Mouse (Mus musculus) C2C12 (cell line): ENCODE data around the gene Gorasp1. TPM values are rescaled to one million over a fixed set of nuclear protein-coding genes. Genes with fewer than 3 reads are reported as not detected.

Experiments used
- H3K27me3 ChIP-seq: one replicate; pipeline ENCODE4 v1.6.1; 2011; ENCODE audit not compliant: control insufficient read depth, insufficient read depth, insufficient read length
- H3K36me3 ChIP-seq: one replicate; pipeline ENCODE4 v1.6.1; 2011; ENCODE audit not compliant: control insufficient read depth, insufficient read depth
- H3K4me3 ChIP-seq: one replicate; pipeline ENCODE4 v1.5.1; 2011; ENCODE audit warnings: mild to moderate bottlenecking, control low read depth; ENCODE audit not compliant: poor library complexity, insufficient read depth, severe bottlenecking
- H3K79me2 ChIP-seq: one replicate; pipeline ENCODE4 v1.6.1; 2011; ENCODE audit not compliant: control insufficient read depth, insufficient read depth
- H3K79me3 ChIP-seq: one replicate; pipeline ENCODE4 v1.6.1; 2011; ENCODE audit warnings: low read depth, control low read depth
- H3ac ChIP-seq: one replicate; pipeline ENCODE3; 2011; ENCODE audit warnings: low read depth; ENCODE audit not compliant: control insufficient read depth, insufficient read length
- CEBPB ChIP-seq: IDR thresholded peaks from one replicate; pipeline ENCODE4 v1.6.1; 2011; ENCODE audit warnings: low read depth, mild to moderate bottlenecking, control low read depth, moderate library complexity
- CTCF ChIP-seq: IDR thresholded peaks from one replicate; pipeline ENCODE4 v1.5.1; 2011; ENCODE audit not compliant: control insufficient read depth, insufficient read depth, insufficient read length
- FOSL1 ChIP-seq: IDR thresholded peaks from one replicate; pipeline ENCODE4 v1.8.0; 2011; ENCODE audit warnings: mild to moderate bottlenecking, low read length; ENCODE audit not compliant: poor library complexity, insufficient read depth, severe bottlenecking
- MAX ChIP-seq: IDR thresholded peaks from one replicate; pipeline ENCODE4 v1.6.1; 2011; ENCODE audit warnings: mild to moderate bottlenecking, control low read depth
- MYOD1 ChIP-seq: IDR thresholded peaks from one replicate; pipeline ENCODE4 v1.6.1; 2011; ENCODE audit warnings: low read depth; ENCODE audit not compliant: control insufficient read depth, insufficient read length
- MYOG ChIP-seq: IDR thresholded peaks from one replicate; pipeline ENCODE4 v1.6.1; 2011; ENCODE audit not compliant: control insufficient read depth, insufficient read length; ENCODE audit errors: extremely low read depth
- USF1 ChIP-seq: IDR thresholded peaks from one replicate; pipeline ENCODE4 v1.6.1; 2011; ENCODE audit warnings: low read depth, mild to moderate bottlenecking, control low read depth, moderate library complexity
- polyA plus RNA-seq: library from polyadenylated mRNA; unstranded; fragments of >200 nt; fragmentation: generic; extraction: Trizol; gene quantifications from one replicate; pipeline ENCODE4 v1.2.1, GENCODE M21; 2012; ENCODE audit warnings: missing spikeins

The Gorasp1 gene
- polyA plus RNA-seq, 1 experiment = 11.0 TPM

DNA sequence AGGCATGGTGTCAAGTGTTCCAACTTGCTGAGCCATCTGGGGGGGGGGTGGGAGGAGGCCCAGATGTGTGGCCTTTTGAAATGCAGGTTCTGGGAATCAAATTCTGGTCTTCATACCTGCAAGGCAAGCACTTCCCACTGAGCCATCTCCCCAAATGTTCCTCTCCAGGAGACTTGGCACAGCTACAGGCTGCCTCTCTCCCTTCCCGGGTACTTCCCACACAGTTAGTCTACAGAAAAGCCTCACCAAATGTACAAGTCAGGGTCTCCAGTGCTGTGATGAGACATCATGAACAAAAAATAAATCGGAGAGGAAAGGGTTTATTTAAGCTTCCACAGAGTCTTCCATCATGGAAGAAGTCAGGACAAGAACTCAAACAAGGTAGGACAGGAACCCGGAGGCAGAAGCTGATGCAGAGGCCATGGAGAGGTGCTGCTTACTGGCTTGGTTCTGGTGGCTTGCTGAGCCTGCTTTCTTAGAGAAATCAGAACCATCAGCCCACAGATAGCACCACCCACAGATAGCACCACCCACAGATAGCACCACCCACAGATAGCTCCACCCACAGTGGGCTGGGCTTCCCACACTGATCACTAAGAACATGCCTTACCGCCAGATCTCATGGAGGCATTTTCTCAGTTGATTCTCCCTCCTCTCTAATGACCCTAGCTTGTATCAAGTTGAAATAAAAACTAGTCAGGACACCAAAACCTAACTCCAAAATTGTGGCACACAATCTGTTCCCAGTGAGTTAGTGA lies 50.0 kb downstream of the Gorasp1 start:
- TF ChIP-seq USF1 (no peak), CEBPB (no peak), MYOD1 (no peak), FOSL1 (no peak), MAX (no peak), CTCF (no peak), MYOG (no peak)
- no peaks in the 10 kb centered on the region for H3K79me2 ChIP-seq
- no peaks in the 10 kb centered on the region for H3K79me3 ChIP-seq

More for the DNA sequence above, 50.0 kb downstream of the Gorasp1 start:
- H3K4me3 ChIP-seq = no peak overlapping the region
- no peaks in the 10 kb centered on the region for H3K27me3 ChIP-seq
- H3K36me3 ChIP-seq = no peaks in the 10 kb centered on the region
- no peak overlapping the region for H3ac ChIP-seq

Other genes starting within 250 kb of the Gorasp1 start
- gene Scn10a, start 218.2 kb downstream of the Gorasp1 start, polyA plus RNA-seq = 0.09 TPM
- gene Scn11a, start 112.1 kb downstream of the Gorasp1 start, polyA plus RNA-seq = 0.01 TPM
- gene Wdr48, start 42.7 kb downstream of the Gorasp1 start, polyA plus RNA-seq = 16.8 TPM
- 0.06 TPM for gene Ttc21a, start within 50 bp of the Gorasp1 start, polyA plus RNA-seq
- 21.2 TPM for gene Csrnp1, start 47.1 kb upstream of the Gorasp1 start, polyA plus RNA-seq
- gene Xirp1, start 86.0 kb upstream of the Gorasp1 start, polyA plus RNA-seq = 3.5 TPM
- 0.04 TPM for gene Cx3cr1, start 132.3 kb upstream of the Gorasp1 start, polyA plus RNA-seq
- not detected for gene Ccr8, start 154.5 kb upstream of the Gorasp1 start, polyA plus RNA-seq
- 17.1 TPM for gene Slc25a38, start 172.8 kb upstream of the Gorasp1 start, polyA plus RNA-seq
- gene Rpsa, start 190.1 kb upstream of the Gorasp1 start, polyA plus RNA-seq = 3,947 TPM
- not detected for gene Mobp, start 212.1 kb upstream of the Gorasp1 start, polyA plus RNA-seq